ENCODE assay signal across 20 mouse cellular contexts in genomic region chr14:114037063-114037462, GRCm38 (mm10).
DNase-seq lines count a peak whose midpoint lies in the region; ATAC-seq and TF ChIP-seq lines count a peak whose summit lies in the region.
"Had no signal": no experiment of that assay in that cellular context is flagged by ENCODE, and none has a peak within 500 bp of the region (broad histone marks: within the 10 kb centered on the region; RNA-seq: fewer than 3 reads in every experiment).

No protein-coding gene starts in this region.

- peak; percentile 34; the same call in 1 of the 2 replicates for ATAC-seq in frontal cortex, adult (ENCODE audit: low TSS enrichment)
- ATAC-seq: hindbrain, embryonic 16.5 days had no signal

- intact Hi-C loops in gastrocnemius, postnatal 14 days (cut with DNase I; ENCODE audit: low total_unique reads): no loop called here

- TF ChIP-seq CTCF in layer of hippocampus, adult 2 months (conservative IDR thresholded peaks at IDR 0.05): peak; percentile 71

- no peak overlapping the region for H3K27ac ChIP-seq in layer of hippocampus, adult 2 months
- H3K27ac ChIP-seq: embryonic facial prominence, embryonic 15.5 days; heart, adult 2 months; heart, embryonic 15.5 days had no signal

- no peak for DNase-seq in frontal cortex, postnatal 10 days (ENCODE audit: low spot score in 2 of 2)
- no peak for DNase-seq in layer of hippocampus, adult 2 months (ENCODE audit: low spot score in 2 of 2)
- no peak for DNase-seq in layer of hippocampus, postnatal 25 days (ENCODE audit: extremely low spot score in 1 of 2, low spot score in 1 of 2)
- DNase-seq in retina, adult 2 months (ENCODE audit: low read depth, low spot score): peak; percentile 2
- no peak for DNase-seq in retina, embryonic 14.5 days (ENCODE audit: low spot score)
- no peak for DNase-seq in gastrocnemius, postnatal 14 days
- DNase-seq: adrenal gland, adult 2 months; adrenal gland, postnatal 25 days; cerebellum, adult 11 months; cerebellum, adult 8-10 months; cerebellum, postnatal 14 days; embryo, embryonic 11 days; gastrocnemius, postnatal 10 days; heart, adult 2 months; heart, postnatal 14 days had no signal

- no peak overlapping the region for H3K4me3 ChIP-seq in layer of hippocampus, adult 2 months
- H3K4me3 ChIP-seq: embryonic facial prominence, embryonic 15.5 days; erythroblast, embryonic 14.5 days; heart, adult 2 months; heart, embryonic 15.5 days had no signal
